Mouse (Mus musculus): ENCODE data around the gene Manf.
A peak's percentile ranks its signal among the peaks of the same experiment; 100 is the strongest.

Manf gene

GRCm38 (mm10) chr9:106891829-106892551 lies at the start of gene Manf:
Gene Manf (minus strand): TSS chr9:106891979.
- Histone ChIP-seq H3K9me3 (ENCODE audit: low read length) (no peaks in the 10 kb centered on the region), H3K4me1 (replicated peaks; ENCODE audit: low read depth, low read length) (peaks cover 63% of the 10 kb centered on the region), H3K27me3 (ENCODE audit: insufficient read depth, low read length) (no peaks in the 10 kb centered on the region), H3K36me3 (ENCODE audit: insufficient read depth, low read length) (peaks cover 35% of the 10 kb centered on the region), H3K4me3 (replicated peaks; ENCODE audit: low read length) (peak within 1 kb of the TSS; percentile 99)
- TF ChIP-seq NANOG (IDR thresholded peaks at IDR 0.05; ENCODE audit: borderline replicate concordance, low read length) (no peak), POU5F1 (IDR thresholded peaks at IDR 0.05; ENCODE audit: borderline replicate concordance, low read length) (no peak), CTCF (conservative IDR thresholded peaks at IDR 0.05; ENCODE audit: low read length) (no peak)

GRCm38 (mm10) chr9:106934998-106935397 lies 43.2 kb upstream of the Manf start:
- Histone ChIP-seq H3K4me3 (replicated peaks; ENCODE audit: low read length) (no peak overlapping the region), H3K27me3 (ENCODE audit: insufficient read depth, low read length) (no peaks in the 10 kb centered on the region), H3K36me3 (ENCODE audit: insufficient read depth, low read length) (no peaks in the 10 kb centered on the region), H3K4me1 (replicated peaks; ENCODE audit: low read depth, low read length) (no peaks in the 10 kb centered on the region), H3K9me3 (ENCODE audit: low read length) (no peaks in the 10 kb centered on the region)
- TF ChIP-seq CTCF (conservative IDR thresholded peaks at IDR 0.05; ENCODE audit: low read length) = no peak
- no peak for TF ChIP-seq NANOG (IDR thresholded peaks at IDR 0.05; ENCODE audit: borderline replicate concordance, low read length)
- TF ChIP-seq POU5F1 (IDR thresholded peaks at IDR 0.05; ENCODE audit: borderline replicate concordance, low read length) = no peak

GRCm38 (mm10) chr9:106914878-106915277 lies 23.1 kb upstream of the Manf start:
- H3K36me3 ChIP-seq (ENCODE audit: insufficient read depth, low read length) = no peaks in the 10 kb centered on the region
- TF ChIP-seq CTCF (conservative IDR thresholded peaks at IDR 0.05; ENCODE audit: low read length) = no peak
- TF ChIP-seq POU5F1 (IDR thresholded peaks at IDR 0.05; ENCODE audit: borderline replicate concordance, low read length) = no peak
- no peak for TF ChIP-seq NANOG (IDR thresholded peaks at IDR 0.05; ENCODE audit: borderline replicate concordance, low read length)

GRCm38 (mm10) chr9:106913759-106914158 lies 22.0 kb upstream of the Manf start:
- no peaks in the 10 kb centered on the region for H3K4me1 ChIP-seq (replicated peaks; ENCODE audit: low read depth, low read length)
- no peaks in the 10 kb centered on the region for H3K9me3 ChIP-seq (ENCODE audit: low read length)
- H3K4me3 ChIP-seq (replicated peaks; ENCODE audit: low read length) = no peak overlapping the region
- H3K36me3 ChIP-seq (ENCODE audit: insufficient read depth, low read length) = no peaks in the 10 kb centered on the region
- TF ChIP-seq POU5F1 (IDR thresholded peaks at IDR 0.05; ENCODE audit: borderline replicate concordance, low read length) (no peak), CTCF (conservative IDR thresholded peaks at IDR 0.05; ENCODE audit: low read length) (no peak), NANOG (IDR thresholded peaks at IDR 0.05; ENCODE audit: borderline replicate concordance, low read length) (no peak)
- H3K27me3 ChIP-seq (ENCODE audit: insufficient read depth, low read length) = no peaks in the 10 kb centered on the region

More at GRCm38 (mm10) chr9:106914878-106915277, 23.1 kb upstream of the Manf start:
- Histone ChIP-seq H3K4me1 (replicated peaks; ENCODE audit: low read depth, low read length) (no peaks in the 10 kb centered on the region), H3K9me3 (ENCODE audit: low read length) (no peaks in the 10 kb centered on the region), H3K4me3 (replicated peaks; ENCODE audit: low read length) (no peak overlapping the region), H3K27me3 (ENCODE audit: insufficient read depth, low read length) (no peaks in the 10 kb centered on the region)

GRCm38 (mm10) chr9:106911624-106912023 lies 19.8 kb upstream of the Manf start:
- no peaks in the 10 kb centered on the region for H3K27me3 ChIP-seq (ENCODE audit: insufficient read depth, low read length)
- H3K4me3 ChIP-seq (replicated peaks; ENCODE audit: low read length) = no peak overlapping the region
- no peaks in the 10 kb centered on the region for H3K9me3 ChIP-seq (ENCODE audit: low read length)
- TF ChIP-seq CTCF (conservative IDR thresholded peaks at IDR 0.05; ENCODE audit: low read length) (no peak), POU5F1 (IDR thresholded peaks at IDR 0.05; ENCODE audit: borderline replicate concordance, low read length) (no peak), NANOG (IDR thresholded peaks at IDR 0.05; ENCODE audit: borderline replicate concordance, low read length) (no peak)
- H3K4me1 ChIP-seq (replicated peaks; ENCODE audit: low read depth, low read length) = no peaks in the 10 kb centered on the region
- no peaks in the 10 kb centered on the region for H3K36me3 ChIP-seq (ENCODE audit: insufficient read depth, low read length)

- Histone ChIP-seq H3K4me3 (replicated peaks; ENCODE audit: low read length) (no peak overlapping the region), H3K27me3 (ENCODE audit: insufficient read depth, low read length) (no peaks in the 10 kb centered on the region)
- TF ChIP-seq NANOG (IDR thresholded peaks at IDR 0.05; ENCODE audit: borderline replicate concordance, low read length) = no peak
- no peak for TF ChIP-seq POU5F1 (IDR thresholded peaks at IDR 0.05; ENCODE audit: borderline replicate concordance, low read length)
- TF ChIP-seq CTCF (conservative IDR thresholded peaks at IDR 0.05; ENCODE audit: low read length) = no peak
Measured at GRCm38 (mm10) chr9:106908715-106909114, 16.9 kb upstream of the Manf start.

GRCm38 (mm10) chr9:106908174-106908573 lies 16.4 kb upstream of the Manf start:
- H3K36me3 ChIP-seq (ENCODE audit: insufficient read depth, low read length) = no peaks in the 10 kb centered on the region
- TF ChIP-seq NANOG (IDR thresholded peaks at IDR 0.05; ENCODE audit: borderline replicate concordance, low read length) = no peak
- TF ChIP-seq POU5F1 (IDR thresholded peaks at IDR 0.05; ENCODE audit: borderline replicate concordance, low read length) = no peak
- no peak for TF ChIP-seq CTCF (conservative IDR thresholded peaks at IDR 0.05; ENCODE audit: low read length)
- no peaks in the 10 kb centered on the region for H3K27me3 ChIP-seq (ENCODE audit: insufficient read depth, low read length)
- H3K9me3 ChIP-seq (ENCODE audit: low read length) = no peaks in the 10 kb centered on the region
- no peak overlapping the region for H3K4me3 ChIP-seq (replicated peaks; ENCODE audit: low read length)
- no peaks in the 10 kb centered on the region for H3K4me1 ChIP-seq (replicated peaks; ENCODE audit: low read depth, low read length)

More at GRCm38 (mm10) chr9:106908715-106909114, 16.9 kb upstream of the Manf start:
- H3K36me3 ChIP-seq (ENCODE audit: insufficient read depth, low read length) = no peaks in the 10 kb centered on the region
- no peaks in the 10 kb centered on the region for H3K4me1 ChIP-seq (replicated peaks; ENCODE audit: low read depth, low read length)
- no peaks in the 10 kb centered on the region for H3K9me3 ChIP-seq (ENCODE audit: low read length)

- TF ChIP-seq CTCF (conservative IDR thresholded peaks at IDR 0.05; ENCODE audit: low read length) (no peak), POU5F1 (IDR thresholded peaks at IDR 0.05; ENCODE audit: borderline replicate concordance, low read length) (no peak), NANOG (IDR thresholded peaks at IDR 0.05; ENCODE audit: borderline replicate concordance, low read length) (no peak)
- peaks cover 1% of the 10 kb centered on the region; the same call in 1 of the 2 replicates for H3K27me3 ChIP-seq (ENCODE audit: insufficient read depth, low read length)
- H3K36me3 ChIP-seq (ENCODE audit: insufficient read depth, low read length) = no peaks in the 10 kb centered on the region
- H3K4me1 ChIP-seq (replicated peaks; ENCODE audit: low read depth, low read length) = no peaks in the 10 kb centered on the region
- H3K9me3 ChIP-seq (ENCODE audit: low read length) = no peaks in the 10 kb centered on the region
- no peak overlapping the region for H3K4me3 ChIP-seq (replicated peaks; ENCODE audit: low read length)
Measured at GRCm38 (mm10) chr9:106906597-106906996, 14.8 kb upstream of the Manf start.

Measured in E14TG2a.4 (cell line).